Mouse (Mus musculus): ENCODE results near the gene Hrg.
"Not testable (repeated sequence)": the region's sequence is repeated elsewhere in the genome, so short reads cannot be mapped to it uniquely, and the experiment has no call there.

GRCm38 (mm10) chr16:22996951-22997350 lies 46.1 kb downstream of the Hrg start:
- TF ChIP-seq CTCF, POLR2A (IDR thresholded peaks at IDR 0.05; ENCODE audit: insufficient read depth, low read depth, low read length): not testable (repeated sequence)
